In genomic region chr4:43447251-43447650, GRCm38 (mm10) we compare ENCODE assay signal across 20 mouse cellular contexts. TPM values are rescaled to one million over a fixed set of nuclear protein-coding genes. Genes with fewer than 3 reads are reported as not detected.
DNase-seq lines count a peak whose midpoint lies in the region; ATAC-seq lines count a peak whose summit lies in the region.
"Had no signal": no experiment of that assay in that cellular context is flagged by ENCODE, and none has a peak within 500 bp of the region (broad histone marks: within the 10 kb centered on the region; RNA-seq: fewer than 3 reads in every experiment).

No protein-coding gene starts in this region.

- H3K4me3 ChIP-seq in embryonic facial prominence, embryonic 15.5 days (replicated peaks): no peak overlapping the region
- H3K4me3 ChIP-seq in embryonic facial prominence, embryonic 10.5 days: no peak overlapping the region
- no peak overlapping the region for H3K4me3 ChIP-seq in hindbrain, embryonic 12.5 days
- H3K4me3 ChIP-seq: embryonic facial prominence, embryonic 12.5 days; forebrain, embryonic 12.5 days; heart, embryonic 10.5 days; lung, embryonic 15.5 days; midbrain, embryonic 15.5 days had no signal

- H3K27ac ChIP-seq in embryonic facial prominence, embryonic 15.5 days (replicated peaks): peak overlapping the region; percentile 5; the same call in 1 of the 2 replicates
- no peak overlapping the region for H3K27ac ChIP-seq in embryonic facial prominence, embryonic 10.5 days (replicated peaks)
- H3K27ac ChIP-seq in hindbrain, embryonic 12.5 days: no peak overlapping the region
- H3K27ac ChIP-seq: embryonic facial prominence, embryonic 12.5 days; forebrain, embryonic 12.5 days; heart, embryonic 10.5 days; lung, embryonic 15.5 days; midbrain, embryonic 15.5 days had no signal

- peaks cover 31% of the 10 kb centered on the region for H3K36me3 ChIP-seq in embryonic facial prominence, embryonic 15.5 days
- peaks cover 42% of the 10 kb centered on the region for H3K36me3 ChIP-seq in embryonic facial prominence, embryonic 10.5 days (replicated peaks)
- H3K36me3 ChIP-seq in hindbrain, embryonic 12.5 days: peaks cover 39% of the 10 kb centered on the region

- 0 out of 2 replicates have a peak, but pooled peaks cover 3% of the 10 kb centered on the region for H3K27me3 ChIP-seq in embryonic facial prominence, embryonic 15.5 days
- peaks cover 21% of the 10 kb centered on the region for H3K27me3 ChIP-seq in embryonic facial prominence, embryonic 10.5 days (replicated peaks; ENCODE audit: low read depth, poor library complexity, severe bottlenecking)
- peaks cover 2% of the 10 kb centered on the region for H3K27me3 ChIP-seq in hindbrain, embryonic 12.5 days
- H3K27me3 ChIP-seq: embryonic facial prominence, embryonic 12.5 days had no signal

- H3K4me1 ChIP-seq in embryonic facial prominence, embryonic 15.5 days: peaks cover 31% of the 10 kb centered on the region
- peaks cover 12% of the 10 kb centered on the region for H3K4me1 ChIP-seq in embryonic facial prominence, embryonic 10.5 days
- peaks cover 11% of the 10 kb centered on the region for H3K4me1 ChIP-seq in hindbrain, embryonic 12.5 days

- H3K4me2 ChIP-seq in embryonic facial prominence, embryonic 15.5 days (replicated peaks): no peak overlapping the region
- H3K4me2 ChIP-seq in hindbrain, embryonic 12.5 days (replicated peaks): no peak overlapping the region
- H3K4me2 ChIP-seq: embryonic facial prominence, embryonic 12.5 days; forebrain, embryonic 12.5 days; lung, embryonic 15.5 days; midbrain, embryonic 15.5 days had no signal

- ATAC-seq in embryonic facial prominence, embryonic 15.5 days (ENCODE audit: insufficient number of reproducible peaks, low FRiP score, low TSS enrichment, low read depth): peak; percentile 32
- ATAC-seq in hindbrain, embryonic 12.5 days (ENCODE audit: low FRiP score): no peak
- no peak for ATAC-seq in inflammation-experienced regulatory T-cells, adult 6 months
- ATAC-seq: midbrain, embryonic 15.5 days had no signal

- DNase-seq in embryonic facial prominence, embryonic 10.5 days (ENCODE audit: low spot score): no peak
- peak; percentile 48 to 60 for DNase-seq in right cerebral cortex, postnatal 10 days (ENCODE audit: low spot score in 2 of 2)
- no peak for DNase-seq in right cerebral cortex, postnatal 14 days
- peak; percentile 57 to 83 for DNase-seq in gastrocnemius, postnatal 4 days (ENCODE audit: low spot score in 2 of 2)
- no peak for DNase-seq in kidney, postnatal 10 days
- DNase-seq: cerebellum, adult 11-12 months; heart, postnatal 4 days; spleen, adult 18-20 months had no signal

- WGBS in embryonic facial prominence, embryonic 15.5 days: 80% methylated on average over 13 of the region's 13 CpGs
- 92% methylated on average over 13 of the region's 13 CpGs for WGBS in embryonic facial prominence, embryonic 10.5 days
- WGBS in hindbrain, embryonic 12.5 days: 93% methylated on average over 13 of the region's 13 CpGs

- no peaks in the 10 kb centered on the region for H3K9me3 ChIP-seq in embryonic facial prominence, embryonic 15.5 days (replicated peaks)
- no peaks in the 10 kb centered on the region for H3K9me3 ChIP-seq in embryonic facial prominence, embryonic 10.5 days
- no peaks in the 10 kb centered on the region for H3K9me3 ChIP-seq in hindbrain, embryonic 12.5 days (replicated peaks)
- H3K9me3 ChIP-seq: embryonic facial prominence, embryonic 12.5 days; forebrain, embryonic 12.5 days; heart, embryonic 10.5 days; lung, embryonic 15.5 days; midbrain, embryonic 15.5 days had no signal

- no peak overlapping the region for H3K9ac ChIP-seq in embryonic facial prominence, embryonic 15.5 days
- no peak overlapping the region for H3K9ac ChIP-seq in hindbrain, embryonic 12.5 days
- H3K9ac ChIP-seq: embryonic facial prominence, embryonic 12.5 days; forebrain, embryonic 12.5 days; lung, embryonic 15.5 days; midbrain, embryonic 15.5 days had no signal

RNA-seq across cellular contexts. Expression of gene Tesk1, which starts 5.5 kb away (rescaled TPM):
- 9.2 and 9.3 TPM in 2 replicates for polyA plus RNA-seq in embryonic facial prominence, embryonic 15.5 days (2015; fragmentation: Nextera tagmentation; extraction: Ambion mirVana)
- 6.9 and 9.2 TPM in 2 replicates for polyA plus RNA-seq in embryonic facial prominence, embryonic 10.5 days (2016; fragmentation: Nextera tagmentation; extraction: Ambion mirVana)
- total RNA-seq in gastrocnemius, postnatal 4 days (2021): 10 to 100 TPM; 39.3 to 40.9 TPM
- 15.7 and 16.2 TPM in 2 replicates for polyA plus RNA-seq in hindbrain, embryonic 12.5 days (2016; fragmentation: Nextera tagmentation; extraction: Ambion mirVana)
- 1 to 10 TPM in 1 of 3 experiments, under 1 TPM in 2; 0.29 to 1.1 (median 0.66) TPM for polyA plus RNA-seq in inflammation-experienced regulatory T-cells, adult 6 months (2017; shearing (Covaris generic))

RNA-seq across cellular contexts. Expression of gene Cd72, which starts 7.2 kb away (rescaled TPM):
- polyA plus RNA-seq in embryonic facial prominence, embryonic 15.5 days (2015; fragmentation: Nextera tagmentation; extraction: Ambion mirVana): 3.1 and 3.8 TPM in 2 replicates
- polyA plus RNA-seq in embryonic facial prominence, embryonic 10.5 days (2016; fragmentation: Nextera tagmentation; extraction: Ambion mirVana): 2.3 TPM in 2 replicates
- total RNA-seq in gastrocnemius, postnatal 4 days (2021): under 1 TPM; 0.32 to 0.75 TPM
- 2.0 and 3.8 TPM in 2 replicates for polyA plus RNA-seq in hindbrain, embryonic 12.5 days (2016; fragmentation: Nextera tagmentation; extraction: Ambion mirVana)
- polyA plus RNA-seq in inflammation-experienced regulatory T-cells, adult 6 months (2017; shearing (Covaris generic)): 100 to 1,000 TPM in 1 of 3 experiments, 10 to 100 TPM in 2; 18.7 to 104 (median 96.4) TPM

RNA-seq across cellular contexts. Expression of gene Fam166b, which starts 18.3 kb away (rescaled TPM):
- polyA plus RNA-seq in embryonic facial prominence, embryonic 15.5 days (2015; fragmentation: Nextera tagmentation; extraction: Ambion mirVana): 0.41 and 0.44 TPM in 2 replicates
- polyA plus RNA-seq in embryonic facial prominence, embryonic 10.5 days (2016; fragmentation: Nextera tagmentation; extraction: Ambion mirVana): 0.11 TPM in 1 of 2 replicates, not detected in the other
- total RNA-seq in gastrocnemius, postnatal 4 days (2021): under 1 TPM in 1 of 2 experiments, not detected in 1; 0.47 TPM
- 1.3 TPM in 1 of 2 replicates, not detected in the other for polyA plus RNA-seq in hindbrain, embryonic 12.5 days (2016; fragmentation: Nextera tagmentation; extraction: Ambion mirVana)
- polyA plus RNA-seq in inflammation-experienced regulatory T-cells, adult 6 months (2017; shearing (Covaris generic)): not detected
- total RNA-seq: heart, postnatal 4 days; liver, adult 2 months had no signal
- polyA plus RNA-seq: heart, embryonic 10.5 days; liver, adult 2 months; stomach, embryonic 16.5 days had no signal

RNA-seq across cellular contexts. Expression of gene Sit1, which starts 36.3 kb away (rescaled TPM):
- polyA plus RNA-seq in embryonic facial prominence, embryonic 15.5 days (2015; fragmentation: Nextera tagmentation; extraction: Ambion mirVana): not detected in 2 replicates
- polyA plus RNA-seq in embryonic facial prominence, embryonic 10.5 days (2016; fragmentation: Nextera tagmentation; extraction: Ambion mirVana): not detected in 2 replicates
- not detected for total RNA-seq in gastrocnemius, postnatal 4 days (2021)
- polyA plus RNA-seq in hindbrain, embryonic 12.5 days (2016; fragmentation: Nextera tagmentation; extraction: Ambion mirVana): not detected in 2 replicates
- 100 to 1,000 TPM; 142 to 164 (median 156) TPM for polyA plus RNA-seq in inflammation-experienced regulatory T-cells, adult 6 months (2017; shearing (Covaris generic))
- total RNA-seq: heart, postnatal 4 days; layer of hippocampus, adult 8-10 months; liver, adult 2 months had no signal
- polyA plus RNA-seq: embryonic facial prominence, embryonic 12.5 days; forebrain, embryonic 12.5 days; heart, embryonic 10.5 days; kidney, embryonic 14.5 days; midbrain, embryonic 15.5 days; stomach, embryonic 16.5 days had no signal

RNA-seq across cellular contexts. Expression of gene Ccdc107, which starts 45.4 kb away (rescaled TPM):
- 71.7 and 81.0 TPM in 2 replicates for polyA plus RNA-seq in embryonic facial prominence, embryonic 15.5 days (2015; fragmentation: Nextera tagmentation; extraction: Ambion mirVana)
- polyA plus RNA-seq in embryonic facial prominence, embryonic 10.5 days (2016; fragmentation: Nextera tagmentation; extraction: Ambion mirVana): 45.2 and 46.6 TPM in 2 replicates
- total RNA-seq in gastrocnemius, postnatal 4 days (2021): 10 to 100 TPM; 23.3 to 28.6 TPM
- 50.8 and 51.4 TPM in 2 replicates for polyA plus RNA-seq in hindbrain, embryonic 12.5 days (2016; fragmentation: Nextera tagmentation; extraction: Ambion mirVana)
- polyA plus RNA-seq in inflammation-experienced regulatory T-cells, adult 6 months (2017; shearing (Covaris generic)): 10 to 100 TPM; 36.5 to 72.9 (median 72.1) TPM

Comparison
In these comparisons a context has a peak if more than half of its experiments do, and no peak if none do; other contexts are left out.
1. DNase-seq: peak in right cerebral cortex, postnatal 10 days (2 of 2) and gastrocnemius, postnatal 4 days (2 of 2); none in embryonic facial prominence, embryonic 10.5 days (single experiment), right cerebral cortex, postnatal 14 days (single experiment) and kidney, postnatal 10 days (single experiment).